Mouse (Mus musculus): ENCODE data around the gene Tmem220. TPM values are rescaled to one million over a fixed set of nuclear protein-coding genes. Genes with fewer than 3 reads are reported as not detected.
A peak's percentile ranks its signal among the peaks of the same experiment; 100 is the strongest.
"Not testable (repeated sequence)": the region's sequence is repeated elsewhere in the genome, so short reads cannot be mapped to it uniquely, and the experiment has no call there.

Gene Tmem220
- total RNA-seq, 2 experiments from 2014 or later: 0.27 to 1.1 TPM

- no peak for DNase-seq (ENCODE audit: low spot score in 2 of 2)
Measured at GRCm38 (mm10) chr11:67017801-67018591, 7.0 kb upstream of the Tmem220 start.

- DNase-seq (ENCODE audit: low spot score in 2 of 2): no peak
Measured at GRCm38 (mm10) chr11:67019711-67020475, 5.1 kb upstream of the Tmem220 start.

DNA sequence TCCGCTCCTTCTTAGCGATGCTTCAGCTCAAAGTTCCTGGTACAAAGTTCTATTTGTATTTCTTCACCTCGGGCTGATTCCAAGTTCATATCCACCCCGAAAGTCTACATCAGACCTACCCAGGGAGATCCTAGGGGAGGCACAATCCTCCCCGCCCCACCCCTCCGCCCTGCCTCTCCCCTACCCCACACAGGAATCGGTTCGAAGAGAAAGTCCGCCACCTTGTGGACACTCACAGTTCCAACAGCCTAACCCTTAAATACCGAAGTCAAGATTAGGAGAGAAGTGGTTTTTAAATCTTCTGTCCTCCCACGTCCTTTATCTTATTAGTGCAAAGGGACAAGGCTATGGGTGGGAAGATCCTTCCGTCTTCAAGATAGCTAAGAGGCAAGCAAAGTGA is 4.0 kb upstream of the Tmem220 start:
- peak; percentile 76 to 81 for DNase-seq (ENCODE audit: low spot score in 2 of 2)

GRCm38 (mm10) chr11:67022354-67023115 is 2.4 kb upstream of the Tmem220 start:
- no peak for DNase-seq (ENCODE audit: low spot score in 2 of 2)

DNA sequence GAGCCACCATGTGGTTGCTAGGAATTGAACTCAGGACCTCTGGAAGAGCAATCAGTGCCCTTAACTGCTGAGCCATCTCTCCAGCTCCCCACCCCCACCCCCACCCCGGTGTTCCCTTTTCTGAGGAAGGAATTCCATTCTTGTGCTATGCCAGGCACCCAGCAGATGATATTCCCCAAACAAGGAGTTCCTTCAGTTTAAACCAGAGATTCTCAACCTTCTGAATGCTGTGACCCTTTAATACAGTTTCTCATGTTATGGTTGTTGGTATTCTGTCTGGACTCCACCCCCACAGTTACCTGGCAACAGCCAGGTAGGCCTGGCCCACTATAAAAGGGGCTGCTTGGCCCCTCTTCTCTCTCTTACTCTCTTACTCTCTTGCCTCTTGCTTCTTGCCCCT is 1.8 kb upstream of the Tmem220 start:
- not testable (repeated sequence) for DNase-seq (ENCODE audit: low spot score in 2 of 2)

DNA sequence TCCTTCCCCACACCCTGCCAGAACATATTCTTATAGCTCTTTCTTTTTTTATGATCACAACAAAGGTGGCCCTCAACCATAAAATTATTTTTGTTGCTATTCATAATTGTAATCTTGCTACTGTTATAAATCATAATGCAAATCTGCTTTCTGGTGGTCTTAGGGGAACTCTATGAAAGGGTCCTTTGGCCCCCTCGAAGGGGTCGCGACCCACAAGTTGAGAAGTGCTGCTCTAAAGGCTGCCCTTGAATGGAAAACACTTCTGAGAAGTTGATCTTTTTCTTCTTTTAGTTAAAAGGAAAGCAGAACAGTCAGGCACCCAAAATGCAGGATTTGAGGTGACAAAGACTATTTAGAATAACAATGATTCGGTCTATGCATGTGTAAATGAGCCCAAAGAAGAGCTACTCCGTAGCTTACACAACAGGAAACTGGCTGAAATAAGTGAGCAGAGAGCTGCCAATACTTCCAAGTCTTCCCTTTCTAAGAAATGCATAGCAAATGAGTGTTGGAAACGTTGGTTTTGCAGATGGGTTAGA is 1.1 kb upstream of the Tmem220 start:
- no peak for DNase-seq (ENCODE audit: low spot score in 2 of 2)

- DNase-seq (ENCODE audit: low spot score in 2 of 2): no peak
Measured at GRCm38 (mm10) chr11:67030904-67031602, 6.1 kb downstream of the Tmem220 start.

DNA sequence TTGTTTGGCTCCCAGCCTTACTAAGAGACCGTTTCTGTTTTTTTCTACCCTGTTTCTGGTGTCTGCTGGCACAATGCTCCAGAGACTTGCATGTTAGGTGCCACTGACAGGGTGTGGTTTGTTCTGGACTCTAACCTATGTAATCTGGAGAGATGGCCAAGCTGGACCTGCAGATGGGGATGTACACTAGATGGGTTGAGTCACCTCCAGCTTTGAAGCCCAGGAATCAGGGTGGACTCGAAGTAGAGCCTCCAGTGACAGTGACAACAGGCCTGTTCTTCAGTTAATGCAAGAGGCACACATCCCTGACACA is 6.6 kb downstream of the Tmem220 start:
- DNase-seq (ENCODE audit: low spot score in 2 of 2): no peak

- DNase-seq (ENCODE audit: low spot score in 2 of 2): no peak
Measured at GRCm38 (mm10) chr11:67034775-67035485, 10.0 kb downstream of the Tmem220 start.

- no peak for DNase-seq (ENCODE audit: low spot score in 2 of 2)
Measured at GRCm38 (mm10) chr11:67036229-67036628, 11.3 kb downstream of the Tmem220 start.

- no peak for DNase-seq (ENCODE audit: low spot score in 2 of 2)
Measured at GRCm38 (mm10) chr11:67036892-67037291, 11.9 kb downstream of the Tmem220 start.

DNA sequence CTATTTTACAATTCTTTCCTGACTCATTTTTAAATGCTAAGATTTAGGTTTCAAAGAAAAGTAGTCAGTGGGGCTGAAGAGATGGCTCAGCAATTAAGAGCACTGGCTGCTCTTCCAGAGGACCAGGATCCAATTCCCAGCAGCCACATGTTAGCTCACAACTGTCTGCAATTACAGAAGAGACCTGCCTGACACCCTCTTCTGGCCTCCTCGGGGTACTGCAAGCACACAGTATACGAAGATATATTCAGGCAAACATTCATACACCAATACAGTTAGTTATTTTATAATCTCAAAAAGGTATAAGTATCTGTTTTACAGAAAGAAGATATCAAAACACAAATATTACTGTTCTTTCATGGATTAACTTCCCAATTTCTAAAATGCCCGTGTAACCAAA is 14.8 kb downstream of the Tmem220 start:
- no peak for DNase-seq (ENCODE audit: low spot score in 2 of 2)

GRCm38 (mm10) chr11:67040483-67040882 is 15.5 kb downstream of the Tmem220 start:
- DNase-seq (ENCODE audit: low spot score in 2 of 2): no peak

GRCm38 (mm10) chr11:67043007-67043406 is 18.1 kb downstream of the Tmem220 start:
- DNase-seq (ENCODE audit: low spot score in 2 of 2): no peak

DNA sequence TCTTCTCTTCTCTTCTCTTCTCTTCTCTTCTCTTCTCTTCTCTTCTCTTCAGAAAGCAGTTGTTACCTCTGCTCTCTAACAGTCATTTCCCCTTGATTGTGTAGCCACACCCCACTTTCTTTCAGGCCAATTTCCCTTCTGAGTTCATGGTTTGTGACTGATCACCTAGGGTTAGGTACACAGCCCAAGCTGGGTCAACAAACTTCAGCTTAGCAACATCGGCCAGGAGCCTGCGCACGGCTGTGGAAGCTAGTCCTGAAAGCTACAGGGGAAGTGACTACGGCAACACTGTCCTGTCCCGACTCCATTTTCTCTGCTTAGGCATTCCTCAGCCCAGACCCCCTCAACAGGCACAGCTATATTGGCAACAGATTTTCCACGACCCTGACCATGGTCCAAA is 20.0 kb downstream of the Tmem220 start:
- no peak for DNase-seq (ENCODE audit: low spot score in 2 of 2)

DNA sequence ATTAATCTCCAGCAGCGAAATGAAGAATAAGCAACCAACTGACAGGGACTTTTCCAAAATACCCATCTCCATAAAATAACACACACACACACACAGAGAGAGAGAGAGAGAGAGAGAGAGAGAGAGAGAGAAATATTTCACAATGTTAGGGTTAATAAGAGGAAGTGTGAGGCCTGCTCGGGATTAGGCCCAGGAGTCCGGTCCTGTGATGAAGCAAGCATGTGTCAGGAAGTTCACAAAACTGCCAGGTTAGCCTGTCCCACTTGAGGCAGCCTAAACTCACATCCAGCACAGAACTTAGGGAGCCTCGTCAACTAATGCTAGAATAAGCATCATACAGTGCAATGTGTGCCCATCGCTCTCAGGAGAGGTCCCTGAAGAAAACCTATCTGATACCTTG is 22.2 kb downstream of the Tmem220 start:
- DNase-seq (ENCODE audit: low spot score in 2 of 2): no peak

GRCm38 (mm10) chr11:67048496-67048895 is 23.5 kb downstream of the Tmem220 start:
- no peak for DNase-seq (ENCODE audit: low spot score in 2 of 2)

DNA sequence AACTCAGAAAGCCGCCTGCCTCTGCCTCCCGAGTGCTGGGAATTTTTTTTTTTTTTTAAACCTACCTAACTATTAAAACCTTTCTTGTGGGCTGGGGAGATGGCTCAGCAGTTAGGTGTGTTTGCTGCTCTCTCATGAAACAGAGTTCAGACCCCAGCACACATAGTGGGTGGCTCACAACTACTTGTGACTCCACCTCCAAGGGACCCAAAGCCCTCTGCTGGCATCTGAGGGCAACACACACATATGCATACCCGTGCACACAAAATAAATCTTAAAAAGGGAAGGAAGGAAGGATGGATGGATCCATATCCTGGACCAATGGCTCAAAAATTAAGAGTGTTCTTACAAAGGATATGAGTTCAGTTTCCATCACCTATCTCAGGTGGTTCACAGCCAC is 24.3 kb downstream of the Tmem220 start:
- DNase-seq (ENCODE audit: low spot score in 2 of 2): no peak

- DNase-seq (ENCODE audit: low spot score in 2 of 2): no peak
Measured at GRCm38 (mm10) chr11:67051676-67052320, 26.8 kb downstream of the Tmem220 start.
